Mouse (Mus musculus) heart, postnatal 4 days (tissue): Measurements from ENCODE around the gene Bicra. TPM values are rescaled to one million over a fixed set of nuclear protein-coding genes. Genes with fewer than 3 reads are reported as not detected.

Experiments used
- DNase-seq: peaks from one replicate; pipeline ENCODE4 v3.0.0; 2021
- total RNA-seq, 2 experiments: library from RNA; stranded (reverse); gene quantifications; 2 replicates each; pipeline ENCODE4 v1.2.3; 2021

The Bicra gene
- 1 to 10 TPM; 7.6 to 7.8 TPM for total RNA-seq

- DNase-seq = peak; percentile 90
Observed at GRCm38 (mm10) chr7:16047338-16048146, at the start of gene Bicra. Gene Bicra, minus strand, starts transcription at chr7:16047921.

- no peak for DNase-seq
Observed at GRCm38 (mm10) chr7:16094592-16094991, 46.9 kb upstream of the Bicra start.

- DNase-seq = no peak
Observed at GRCm38 (mm10) chr7:16087587-16087986, 39.9 kb upstream of the Bicra start.

- no peak for DNase-seq
Observed at GRCm38 (mm10) chr7:16083361-16083760, 35.6 kb upstream of the Bicra start.

GRCm38 (mm10) chr7:16080581-16080980 lies 32.9 kb upstream of the Bicra start:
- no peak for DNase-seq

GRCm38 (mm10) chr7:16079947-16080346 lies 32.2 kb upstream of the Bicra start:
- DNase-seq = no peak

- DNase-seq = no peak
Observed at GRCm38 (mm10) chr7:16071906-16072305, 24.2 kb upstream of the Bicra start.

GRCm38 (mm10) chr7:16070846-16071245 lies 23.1 kb upstream of the Bicra start:
- no peak for DNase-seq

- no peak for DNase-seq
Observed at GRCm38 (mm10) chr7:16063490-16063889, 15.8 kb upstream of the Bicra start.

- no peak for DNase-seq
Observed at GRCm38 (mm10) chr7:16062099-16062420, 14.3 kb upstream of the Bicra start.

GRCm38 (mm10) chr7:16061219-16062098 lies 13.7 kb upstream of the Bicra start, which contains the start of gene Zfp541:
Gene Zfp541, plus strand, starts transcription at chr7:16061814.
- DNase-seq = no peak

- no peak for DNase-seq
Observed at GRCm38 (mm10) chr7:16057136-16057534, 9.4 kb upstream of the Bicra start.

GRCm38 (mm10) chr7:16056459-16057135 lies 8.9 kb upstream of the Bicra start:
- DNase-seq = no peak

GRCm38 (mm10) chr7:16055665-16056064 lies 7.9 kb upstream of the Bicra start:
- no peak for DNase-seq

- no peak for DNase-seq
Observed at GRCm38 (mm10) chr7:16054966-16055365, 7.2 kb upstream of the Bicra start.

- no peak for DNase-seq
Observed at GRCm38 (mm10) chr7:16053105-16053504, 5.4 kb upstream of the Bicra start.

GRCm38 (mm10) chr7:16052684-16053083 lies 5.0 kb upstream of the Bicra start:
- DNase-seq = peak; percentile 97

- peak; percentile 88 for DNase-seq
Observed at GRCm38 (mm10) chr7:16051883-16052595, 4.3 kb upstream of the Bicra start.

- DNase-seq = no peak
Observed at GRCm38 (mm10) chr7:16050600-16050999, 2.9 kb upstream of the Bicra start.

GRCm38 (mm10) chr7:16049576-16049915 lies 1.8 kb upstream of the Bicra start:
- no peak for DNase-seq

GRCm38 (mm10) chr7:16048675-16049575 lies 1.2 kb upstream of the Bicra start:
- DNase-seq = no peak
